Mouse (Mus musculus) bone marrow macrophage, adult 2 months (primary cell): Measurements from ENCODE around the gene Pdpk1. TPM values are rescaled to one million over a fixed set of nuclear protein-coding genes. Genes with fewer than 3 reads are reported as not detected.
"Not testable (repeated sequence)": the region's sequence is repeated elsewhere in the genome, so short reads cannot be mapped to it uniquely, and the experiment has no call there.

Experiments used
- H3K27ac ChIP-seq: 2 replicates; pipeline ENCODE4 v1.5.1; 2012; ENCODE audit warnings: low read depth, low read length; ENCODE audit not compliant: insufficient read depth
- H3K4me1 ChIP-seq: 2 replicates; pipeline ENCODE4 v1.6.1; 2012; ENCODE audit warnings: low read length; ENCODE audit not compliant: control insufficient read depth, insufficient read depth
- H3K4me3 ChIP-seq: 2 replicates; pipeline ENCODE4 v1.5.1; 2012; ENCODE audit warnings: mild to moderate bottlenecking, low read length, moderate library complexity; ENCODE audit not compliant: insufficient read depth
- CTCF ChIP-seq: IDR thresholded peaks from 2 replicates; pipeline ENCODE4 v1.5.1; 2012; ENCODE audit warnings: low read depth, mild to moderate bottlenecking, low read length, moderate library complexity
- POLR2A ChIP-seq: IDR thresholded peaks from 2 replicates; pipeline ENCODE4 v1.6.1; 2012; ENCODE audit warnings: mild to moderate bottlenecking, low read depth, low read length, borderline replicate concordance
- polyA plus RNA-seq: library from polyadenylated mRNA; stranded (reverse); fragments of >200 nt; gene quantifications from 2 replicates; pipeline ENCODE4 v1.2.4, GENCODE M21; 2012; ENCODE audit not compliant: missing spikeins, insufficient read depth, insufficient read length

The Pdpk1 gene
- polyA plus RNA-seq, 1 experiment: 39.6 TPM

DNA sequence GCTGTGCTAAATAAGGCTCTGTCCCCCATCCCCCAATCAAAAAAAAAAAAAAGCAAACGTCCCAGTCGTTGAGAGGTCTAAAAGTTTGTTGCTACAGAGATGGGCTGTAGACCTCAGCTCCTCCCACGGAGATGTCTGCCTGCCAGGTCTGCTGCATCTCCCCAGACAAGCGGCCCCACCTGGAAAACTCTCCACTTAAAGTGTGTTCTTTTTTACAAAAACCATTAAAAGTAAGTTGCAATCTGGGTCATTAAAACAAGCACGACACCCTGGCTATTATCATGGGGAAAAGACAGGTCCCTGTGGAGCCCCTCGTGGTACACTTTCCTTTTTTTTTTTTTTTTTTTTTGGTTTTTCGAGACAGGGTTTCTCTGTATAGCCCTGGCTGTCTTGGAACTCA, 658 bp upstream of the Pdpk1 start:
- Histone ChIP-seq H3K4me1 (peaks cover 7% of the 10 kb centered on the region; the same call in 1 of the 2 replicates), H3K27ac (no peak overlapping the region), H3K4me3 (no peak overlapping the region)
- TF ChIP-seq POLR2A (no peak), CTCF (no peak)

DNA sequence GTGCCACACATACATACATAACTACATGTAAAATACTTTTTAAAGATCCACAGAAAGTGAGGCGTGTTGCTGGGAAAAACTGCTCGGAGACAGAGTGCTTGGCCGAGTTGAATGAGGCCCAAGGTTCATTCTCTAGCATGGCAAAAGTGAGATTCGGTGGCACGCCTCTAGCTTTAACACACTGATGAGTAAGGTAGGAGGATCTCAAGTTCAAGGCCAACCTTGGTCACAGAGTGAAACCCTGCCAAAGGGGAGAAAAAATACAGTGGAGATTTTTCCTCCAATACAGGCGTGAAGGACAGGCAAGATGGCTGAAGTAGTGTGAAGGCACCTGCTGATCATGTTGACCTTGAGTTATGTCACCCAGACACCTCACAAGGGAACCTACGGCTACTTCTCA, 1.3 kb downstream of the Pdpk1 start:
- Histone ChIP-seq H3K27ac (no peak overlapping the region), H3K4me3 (no peak overlapping the region), H3K4me1 (peaks cover 7% of the 10 kb centered on the region; the same call in 1 of the 2 replicates)
- TF ChIP-seq POLR2A (no peak), CTCF (no peak)

DNA sequence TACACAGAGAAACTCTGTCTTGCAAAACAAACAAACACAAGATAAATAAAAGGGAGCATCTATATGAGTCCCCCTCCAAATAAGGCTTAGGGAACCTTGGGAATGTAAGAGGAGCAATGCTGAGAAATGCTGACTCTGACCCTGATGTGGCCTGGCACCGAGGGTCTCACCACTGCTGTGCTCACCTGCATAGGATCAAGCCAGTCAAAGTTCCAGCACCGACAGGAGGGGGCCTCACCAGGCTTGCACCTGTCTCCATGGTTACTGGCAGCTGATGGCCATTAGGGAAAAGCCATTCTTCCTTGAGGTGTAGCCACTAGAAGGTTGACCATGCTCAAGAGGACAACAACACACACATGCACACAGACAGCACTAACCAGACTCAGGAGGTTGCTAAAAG, 7.8 kb downstream of the Pdpk1 start:
- Histone ChIP-seq H3K4me3 (no peak overlapping the region), H3K27ac (no peak overlapping the region), H3K4me1 (peaks cover 16% of the 10 kb centered on the region)
- TF ChIP-seq POLR2A (no peak), CTCF (no peak)

DNA sequence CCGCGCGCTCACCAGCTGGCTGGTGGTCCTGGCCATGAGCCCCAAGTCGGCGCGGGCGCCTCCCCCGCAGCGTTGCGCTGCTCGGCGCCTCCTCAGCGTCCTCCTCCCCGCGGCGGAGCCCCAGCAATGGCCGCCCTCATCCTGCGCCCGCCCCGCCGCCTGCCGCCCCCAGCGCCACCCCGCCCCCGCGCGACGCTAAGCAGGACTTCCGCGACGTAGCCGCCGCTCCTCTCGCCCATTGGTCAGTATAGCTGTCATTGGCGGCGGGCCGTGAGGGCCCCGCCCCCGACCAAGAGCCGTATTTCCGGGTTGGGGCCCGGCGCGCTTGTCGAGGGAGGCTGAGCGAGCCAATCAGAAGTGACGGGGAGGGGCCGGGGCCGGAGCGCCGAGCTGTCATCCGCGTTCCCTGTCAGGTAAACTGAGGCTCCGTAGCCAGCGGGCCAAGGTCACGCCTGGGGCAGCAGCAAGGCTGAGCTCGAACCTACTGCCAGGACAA, 9.3 kb downstream of the Pdpk1 start:
- Histone ChIP-seq H3K4me1 (peaks cover 15% of the 10 kb centered on the region), H3K4me3 (peak overlapping the region; percentile 98), H3K27ac (peak overlapping the region; percentile 63)
- no peak for TF ChIP-seq POLR2A
- no peak for TF ChIP-seq CTCF

DNA sequence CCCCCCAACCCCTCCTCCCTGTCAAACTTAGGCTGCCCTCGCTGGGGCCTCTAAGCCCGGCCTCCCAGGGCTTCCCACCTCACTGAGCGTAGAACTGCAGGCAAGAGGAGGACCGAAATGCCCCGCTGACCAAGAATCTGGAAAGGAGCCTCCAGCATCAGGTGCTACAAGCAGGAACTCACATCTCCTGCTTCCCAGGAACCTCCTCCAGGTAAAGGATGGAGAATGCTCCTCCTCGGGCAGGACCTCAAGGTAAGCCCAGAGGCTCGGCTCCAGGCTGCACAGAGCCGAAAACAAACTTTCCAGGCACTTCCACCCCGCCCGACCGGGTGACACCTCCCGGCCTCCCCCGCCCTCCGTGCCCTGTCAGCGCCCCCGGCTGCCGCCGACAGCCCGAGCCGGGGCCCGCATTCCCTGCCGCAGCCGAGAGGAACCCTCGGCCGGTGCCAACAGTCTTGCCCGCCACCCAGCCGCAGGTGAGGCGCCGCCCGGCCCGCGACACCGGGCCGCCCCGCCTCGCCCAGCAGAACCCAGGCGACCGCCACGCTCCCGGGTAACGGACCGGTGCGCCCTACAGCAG, 9.8 kb downstream of the Pdpk1 start:
- H3K4me3 ChIP-seq: peak overlapping the region; percentile 98
- H3K4me1 ChIP-seq: peaks cover 15% of the 10 kb centered on the region
- peak overlapping the region; percentile 64 for H3K27ac ChIP-seq
- TF ChIP-seq CTCF (no peak), POLR2A (0 out of 2 replicates have a peak, but pooled peaks have one; percentile 25)

DNA sequence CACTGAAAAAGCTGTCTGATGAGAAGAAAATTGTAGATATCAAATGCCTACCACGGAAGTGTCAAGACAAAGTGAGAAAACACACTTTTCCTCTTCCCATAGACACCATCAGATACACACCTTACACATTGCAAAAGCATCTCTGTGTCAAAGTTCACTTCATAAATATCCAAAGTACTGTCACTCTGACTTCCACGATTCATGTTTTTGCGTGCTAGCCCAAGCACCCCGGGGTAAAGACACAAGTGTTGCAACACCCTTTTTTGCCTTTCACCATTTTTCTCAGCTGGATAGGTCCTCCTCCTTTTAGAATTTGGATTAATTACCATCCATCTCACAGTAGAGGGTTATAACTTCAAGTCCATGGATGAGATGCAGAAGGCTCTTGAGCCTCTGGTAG, 10.8 kb downstream of the Pdpk1 start:
- Histone ChIP-seq H3K27ac (0 out of 2 replicates have a peak overlapping the region, but pooled peaks have one; percentile 36), H3K4me3 (peak overlapping the region; percentile 98), H3K4me1 (peaks cover 15% of the 10 kb centered on the region)
- TF ChIP-seq POLR2A: no peak
- no peak for TF ChIP-seq CTCF

DNA sequence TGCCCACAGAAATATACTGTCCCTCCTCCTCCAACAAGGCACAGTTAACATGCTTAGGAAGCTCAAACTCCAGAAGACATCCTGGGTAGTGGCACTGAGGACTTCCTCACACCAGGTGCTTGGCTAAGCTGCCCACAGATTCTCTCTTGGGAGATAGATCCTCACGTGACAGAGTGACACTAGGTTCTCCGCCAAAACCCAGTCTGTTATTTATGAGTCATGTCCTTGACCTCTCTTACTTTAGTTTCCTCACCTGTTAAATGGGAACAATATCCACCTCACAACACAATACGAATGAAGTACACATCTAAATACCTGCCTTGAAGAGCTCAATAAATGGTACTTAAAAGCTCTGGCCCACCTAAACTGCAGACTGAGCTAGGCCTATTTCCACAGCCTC, 11.5 kb downstream of the Pdpk1 start:
- Histone ChIP-seq H3K4me3 (no peak overlapping the region), H3K4me1 (peaks cover 15% of the 10 kb centered on the region), H3K27ac (no peak overlapping the region)
- TF ChIP-seq CTCF (no peak), POLR2A (no peak)

DNA sequence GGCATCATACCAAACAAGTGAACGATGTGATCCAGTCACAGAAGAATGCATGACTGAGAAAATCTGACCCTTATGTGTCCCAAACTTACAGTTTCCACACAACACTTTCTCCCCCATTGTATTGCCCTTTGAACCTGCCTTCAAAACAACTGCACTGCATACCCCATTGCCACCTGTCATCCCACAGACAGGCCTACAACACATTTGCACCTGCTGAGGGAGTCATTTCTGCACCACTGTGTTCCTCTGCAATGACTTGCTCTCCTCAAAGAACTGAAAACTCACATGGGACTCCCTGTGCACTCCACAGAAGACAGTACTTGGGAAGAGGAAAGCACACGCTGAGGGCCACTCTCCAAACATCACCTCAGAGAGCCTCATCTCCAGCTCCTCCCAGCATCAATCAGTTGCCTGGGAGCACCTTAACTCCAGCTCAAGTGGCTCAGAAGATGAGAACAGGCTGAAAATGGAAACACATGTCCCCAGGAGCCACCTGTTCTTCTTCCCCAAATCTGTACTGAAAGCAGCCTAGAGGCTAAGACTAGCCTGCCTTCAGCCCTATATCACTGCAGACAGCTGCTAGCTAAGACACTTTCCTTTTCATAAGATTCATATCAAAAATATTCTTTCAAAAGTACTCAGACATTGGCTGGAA, 13.4 kb downstream of the Pdpk1 start:
- peaks cover 15% of the 10 kb centered on the region for H3K4me1 ChIP-seq
- no peak overlapping the region for H3K27ac ChIP-seq
- TF ChIP-seq POLR2A (no peak), CTCF (no peak)
- no peak overlapping the region for H3K4me3 ChIP-seq

DNA sequence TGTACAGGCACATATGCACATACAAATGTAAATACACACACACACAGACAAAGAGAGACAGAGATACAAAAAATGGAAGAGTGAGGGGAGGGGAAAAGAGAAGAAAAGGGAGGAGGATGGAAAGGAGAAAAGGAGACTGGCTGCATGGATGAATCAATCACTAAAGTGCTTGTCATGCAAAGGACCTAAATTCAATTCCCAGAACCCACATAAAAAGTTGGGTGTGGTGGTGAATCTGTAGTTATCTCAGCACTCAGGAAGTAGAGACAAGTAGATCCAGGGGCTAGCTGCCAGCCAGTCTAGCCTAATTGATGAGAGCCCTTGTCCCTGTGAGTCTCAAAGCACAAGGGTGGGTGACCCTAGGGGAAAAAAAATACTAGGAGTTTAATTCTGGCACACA, 16.7 kb downstream of the Pdpk1 start:
- H3K27ac ChIP-seq: no peak overlapping the region
- no peak overlapping the region for H3K4me3 ChIP-seq
- TF ChIP-seq CTCF: no peak
- TF ChIP-seq POLR2A: no peak
- peaks cover 4% of the 10 kb centered on the region for H3K4me1 ChIP-seq

DNA sequence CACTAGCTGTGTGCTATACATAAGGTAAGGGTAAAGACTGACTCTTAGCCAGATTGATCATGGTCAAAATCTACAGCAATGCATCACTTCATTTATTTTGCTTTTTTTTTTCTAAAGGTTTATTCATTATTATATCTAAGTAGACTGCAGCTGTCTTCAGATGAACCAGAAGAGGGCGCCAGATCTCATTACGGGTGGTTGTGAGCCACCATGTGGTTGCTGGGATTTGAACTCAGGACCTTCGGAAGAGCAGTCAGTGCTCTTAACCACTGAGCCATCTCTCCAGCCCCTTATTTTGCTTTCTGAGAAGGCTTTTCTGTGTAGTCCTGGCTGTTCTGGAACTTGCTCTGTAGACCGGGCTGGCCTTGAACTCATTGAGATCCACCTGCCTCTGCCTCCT, 17.8 kb downstream of the Pdpk1 start:
- H3K4me1 ChIP-seq, H3K27ac ChIP-seq, H3K4me3 ChIP-seq: not testable (repeated sequence)
- peak; percentile 51; the same call in 1 of the 2 replicates for TF ChIP-seq CTCF

DNA sequence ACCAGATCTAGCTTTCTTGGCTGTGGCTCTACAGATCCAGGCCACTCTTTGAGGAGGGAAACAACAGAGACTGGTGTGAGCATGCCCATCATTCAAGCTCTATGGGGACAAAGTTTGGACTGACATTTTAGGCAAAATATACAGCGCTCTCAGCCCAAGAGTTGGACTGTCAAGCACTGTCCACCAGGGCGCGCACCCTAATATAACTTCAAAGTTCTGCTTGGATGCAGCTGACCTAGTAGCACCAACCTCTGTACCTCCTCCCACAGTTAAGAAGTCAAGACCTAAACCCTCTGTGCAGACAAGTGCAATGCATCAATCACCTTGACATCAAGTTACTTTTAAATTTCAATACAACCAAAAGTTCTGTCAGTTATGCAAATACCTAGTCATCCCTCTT, 19.2 kb downstream of the Pdpk1 start:
- TF ChIP-seq POLR2A (no peak), CTCF (no peak)
- peaks cover 4% of the 10 kb centered on the region for H3K4me1 ChIP-seq

DNA sequence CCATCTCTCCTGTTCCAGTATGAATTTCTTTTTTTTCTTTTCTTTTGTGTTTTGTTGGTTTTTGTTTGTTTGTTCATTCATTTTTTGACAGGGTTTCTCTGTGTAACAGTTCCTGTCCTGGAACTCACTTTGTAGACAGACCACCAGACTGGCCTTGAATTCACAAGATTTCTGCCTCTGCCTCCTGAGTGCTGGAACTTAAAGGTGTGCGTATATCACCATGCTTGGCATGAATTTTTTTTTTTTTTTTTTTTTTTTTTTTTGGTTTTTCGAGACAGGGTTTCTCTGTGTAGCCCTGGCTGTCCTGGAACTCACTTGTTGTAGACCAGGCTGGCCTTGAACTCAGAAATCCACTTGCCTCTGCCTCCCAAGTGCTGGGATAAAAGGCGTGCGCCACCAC, 21.5 kb downstream of the Pdpk1 start:
- not testable (repeated sequence) for H3K27ac ChIP-seq, H3K4me1 ChIP-seq, H3K4me3 ChIP-seq

More for the DNA sequence above, 19.2 kb downstream of the Pdpk1 start:
- H3K27ac ChIP-seq: no peak overlapping the region
- no peak overlapping the region for H3K4me3 ChIP-seq
